Mouse (Mus musculus): ENCODE data around the gene Rrh. TPM values are rescaled to one million over a fixed set of nuclear protein-coding genes. Genes with fewer than 3 reads are reported as not detected.
"Not testable (repeated sequence)": the region's sequence is repeated elsewhere in the genome, so short reads cannot be mapped to it uniquely, and the experiment has no call there.

Gene Rrh
- polyA plus RNA-seq, 1 experiment from 2014 or later = not detected

GRCm38 (mm10) chr3:129782746-129783145, 39.6 kb downstream of the Rrh start:
- no peaks in the 10 kb centered on the region for H3K9me3 ChIP-seq (replicated peaks)
- WGBS = 84% methylated on average over 3 of the region's 3 CpGs

GRCm38 (mm10) chr3:129781435-129781834, 41.0 kb downstream of the Rrh start:
- H3K4me1 ChIP-seq (replicated peaks) = no peaks in the 10 kb centered on the region
- no peak overlapping the region for H3K4me2 ChIP-seq
- no peak overlapping the region for H3K27ac ChIP-seq
- no peaks in the 10 kb centered on the region for H3K9me3 ChIP-seq (replicated peaks)
- 54% methylated on average over 10 of the region's 10 CpGs for WGBS
- H3K4me3 ChIP-seq = no peak overlapping the region
- no peak overlapping the region for H3K9ac ChIP-seq
- ATAC-seq (replicated peaks; ENCODE audit: insufficient number of reproducible peaks, insufficient read depth, low FRiP score, low read depth) = no peak
- no peaks in the 10 kb centered on the region for H3K27me3 ChIP-seq
- H3K36me3 ChIP-seq = no peaks in the 10 kb centered on the region

More at GRCm38 (mm10) chr3:129782746-129783145, 39.6 kb downstream of the Rrh start:
- Histone ChIP-seq H3K27me3 (no peaks in the 10 kb centered on the region), H3K9ac (no peak overlapping the region), H3K4me1 (replicated peaks) (no peaks in the 10 kb centered on the region), H3K36me3 (no peaks in the 10 kb centered on the region), H3K27ac (no peak overlapping the region), H3K4me3 (no peak overlapping the region), H3K4me2 (no peak overlapping the region)
- ATAC-seq (replicated peaks; ENCODE audit: insufficient number of reproducible peaks, insufficient read depth, low FRiP score, low read depth) = no peak

GRCm38 (mm10) chr3:129771210-129771609, 51.2 kb downstream of the Rrh start:
- Histone ChIP-seq H3K9me3 (replicated peaks) (no peaks in the 10 kb centered on the region), H3K36me3 (no peaks in the 10 kb centered on the region), H3K4me2 (no peak overlapping the region), H3K9ac (no peak overlapping the region), H3K27me3 (no peaks in the 10 kb centered on the region), H3K4me1 (replicated peaks) (no peaks in the 10 kb centered on the region), H3K27ac (no peak overlapping the region), H3K4me3 (no peak overlapping the region)
- WGBS = 78% methylated on average over 6 of the region's 6 CpGs
- no peak for ATAC-seq (replicated peaks; ENCODE audit: insufficient number of reproducible peaks, insufficient read depth, low FRiP score, low read depth)

DNA sequence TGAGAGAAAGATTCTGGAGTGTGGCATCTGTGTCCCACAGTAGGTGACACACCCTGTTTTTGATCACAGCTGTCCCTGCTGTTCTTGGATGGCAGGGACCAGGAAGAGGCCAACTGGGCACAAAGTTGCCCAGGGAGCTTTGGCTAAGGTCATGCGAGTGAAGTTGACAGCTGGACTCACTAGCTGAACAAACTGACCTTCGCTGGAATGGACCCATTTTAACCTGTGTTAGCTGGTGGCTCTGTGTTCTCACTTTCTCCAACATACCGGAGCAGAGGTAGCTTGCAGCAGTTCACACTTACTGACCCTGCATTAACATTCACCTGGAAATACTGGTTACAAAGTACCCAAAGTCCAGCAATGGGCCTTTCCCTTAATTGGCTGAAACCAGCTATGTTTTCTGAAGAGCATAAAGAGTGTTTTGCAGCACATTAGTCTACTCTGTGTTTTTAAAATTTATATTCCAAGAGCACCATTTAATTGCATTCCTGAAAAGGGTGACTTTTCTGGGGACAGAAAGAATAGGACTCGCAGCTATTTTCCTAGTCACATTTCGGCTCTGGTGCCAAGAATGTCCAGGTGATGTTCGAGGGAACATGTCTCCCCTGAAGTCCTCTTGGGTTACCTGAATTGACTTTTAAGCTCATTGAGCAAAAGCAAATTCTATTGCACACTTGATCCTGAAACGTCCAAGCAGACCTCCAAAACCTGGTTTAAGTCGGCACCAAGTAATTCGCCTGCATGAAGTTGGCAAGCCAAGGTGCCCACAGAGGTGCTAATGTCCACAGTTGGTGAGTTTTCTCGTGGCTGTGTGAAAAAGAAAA, 55.2 kb downstream of the Rrh start:
- Histone ChIP-seq H3K27ac (no peak overlapping the region), H3K36me3 (no peaks in the 10 kb centered on the region), H3K4me1 (replicated peaks) (no peaks in the 10 kb centered on the region), H3K4me2 (no peak overlapping the region), H3K4me3 (no peak overlapping the region), H3K27me3 (no peaks in the 10 kb centered on the region), H3K9me3 (replicated peaks) (no peaks in the 10 kb centered on the region), H3K9ac (no peak overlapping the region)
- ATAC-seq (replicated peaks; ENCODE audit: insufficient number of reproducible peaks, insufficient read depth, low FRiP score, low read depth) = no peak
- WGBS = 82% methylated on average over 10 of the region's 10 CpGs

DNA sequence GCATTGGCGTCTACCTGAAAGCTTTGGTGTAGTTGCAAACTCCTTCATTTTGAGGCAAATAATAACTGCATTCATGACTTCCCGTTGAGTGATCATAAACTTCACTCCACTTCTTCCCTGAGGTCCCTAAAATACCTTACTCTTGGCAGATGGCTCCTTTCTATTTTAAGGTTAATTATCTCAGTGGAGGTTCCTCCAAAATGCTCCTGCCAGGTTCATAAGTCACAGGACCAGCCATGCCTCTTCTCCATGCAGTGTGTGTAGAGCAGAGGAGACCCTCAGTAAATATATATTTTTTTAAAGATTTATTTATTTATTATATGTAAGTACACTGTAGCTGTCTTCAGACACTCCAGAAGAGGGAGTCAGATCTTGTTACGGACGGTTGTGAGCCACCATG, 56.3 kb downstream of the Rrh start:
- Histone ChIP-seq H3K4me1 (replicated peaks) (no peaks in the 10 kb centered on the region), H3K9me3 (replicated peaks) (no peaks in the 10 kb centered on the region), H3K4me3 (no peak overlapping the region), H3K4me2 (no peak overlapping the region), H3K27me3 (no peaks in the 10 kb centered on the region), H3K9ac (no peak overlapping the region), H3K36me3 (no peaks in the 10 kb centered on the region), H3K27ac (no peak overlapping the region)
- no peak for ATAC-seq (replicated peaks; ENCODE audit: insufficient number of reproducible peaks, insufficient read depth, low FRiP score, low read depth)
- 72% methylated on average over 4 of the region's 4 CpGs for WGBS

DNA sequence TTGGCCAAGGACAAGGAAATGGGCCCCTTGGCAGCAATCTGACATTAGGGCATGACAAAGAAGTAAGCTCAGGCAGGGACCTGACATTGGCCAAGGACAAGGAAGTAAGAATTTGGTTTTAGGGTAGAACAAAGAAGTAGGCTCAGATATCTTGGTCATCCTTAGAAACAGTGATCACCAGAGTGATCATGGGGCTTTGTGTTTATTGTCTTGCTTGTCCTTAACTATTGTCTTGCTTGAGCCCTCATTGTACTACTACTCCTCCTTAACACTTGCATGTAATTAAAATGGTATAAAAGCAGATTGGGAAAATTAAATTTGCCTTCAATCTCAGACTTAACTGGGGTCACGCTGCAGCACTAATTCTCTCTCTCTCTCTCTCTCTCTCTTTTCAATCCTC, 64.8 kb downstream of the Rrh start:
- H3K4me3 ChIP-seq; H3K9me3 ChIP-seq (replicated peaks); ATAC-seq (replicated peaks; ENCODE audit: insufficient number of reproducible peaks, insufficient read depth, low FRiP score, low read depth); H3K4me2 ChIP-seq; H3K9ac ChIP-seq; H3K27me3 ChIP-seq; H3K36me3 ChIP-seq; H3K27ac ChIP-seq: not testable (repeated sequence)
- peaks cover 16% of the 10 kb centered on the region for H3K4me1 ChIP-seq (replicated peaks)
- WGBS = 89% methylated on average over 1 of the region's 1 CpGs

GRCm38 (mm10) chr3:129754650-129755604, 67.5 kb downstream of the Rrh start, which contains the start of gene Egf:
TSS of gene Egf (minus strand) at chr3:129755316.
- WGBS = 9% methylated on average over 20 of the region's 20 CpGs

More at GRCm38 (mm10) chr3:129754650-129755604, 67.5 kb downstream of the Rrh start, which contains the start of gene Egf:
- Histone ChIP-seq H3K4me3 (peak within 1 kb of the TSS; percentile 39), H3K4me2 (peak within 1 kb of the TSS; percentile 62), H3K9me3 (replicated peaks) (peaks cover 6% of the 10 kb centered on the region; the same call in 1 of the 2 replicates), H3K27me3 (no peaks in the 10 kb centered on the region), H3K9ac (0 out of 2 replicates have a peak within 1 kb of the TSS, but pooled peaks have one; percentile 11), H3K27ac (peak within 1 kb of the TSS; percentile 51), H3K4me1 (replicated peaks) (peaks cover 16% of the 10 kb centered on the region), H3K36me3 (no peaks in the 10 kb centered on the region)
- ATAC-seq (replicated peaks; ENCODE audit: insufficient number of reproducible peaks, insufficient read depth, low FRiP score, low read depth) = peak; percentile 67; the same call in 1 of the 2 replicates

Other genes starting within 250 kb of the Rrh start
- gene Egf, start 67.3 kb downstream of the Rrh start, polyA plus RNA-seq (2015; fragmentation: Nextera tagmentation; extraction: Ambion mirVana) = 2.3 TPM in 2 replicates
- not detected in 2 replicates for gene Lrit3, start 18.6 kb downstream of the Rrh start, polyA plus RNA-seq (2015; fragmentation: Nextera tagmentation; extraction: Ambion mirVana)
- 37.0 and 42.1 TPM in 2 replicates for gene Gar1, start 8.8 kb upstream of the Rrh start, polyA plus RNA-seq (2015; fragmentation: Nextera tagmentation; extraction: Ambion mirVana)
- 2.2 and 3.7 TPM in 2 replicates for gene Cfi, start 13.3 kb upstream of the Rrh start, polyA plus RNA-seq (2015; fragmentation: Nextera tagmentation; extraction: Ambion mirVana)
- gene Pla2g12a, start 56.0 kb upstream of the Rrh start, polyA plus RNA-seq (2015; fragmentation: Nextera tagmentation; extraction: Ambion mirVana) = 53.2 and 58.0 TPM in 2 replicates
- 58.7 and 62.6 TPM in 2 replicates for gene Casp6, start 78.8 kb upstream of the Rrh start, polyA plus RNA-seq (2015; fragmentation: Nextera tagmentation; extraction: Ambion mirVana)
- 4.4 and 9.4 TPM in 2 replicates for gene Mcub, start 147.6 kb upstream of the Rrh start, polyA plus RNA-seq (2015; fragmentation: Nextera tagmentation; extraction: Ambion mirVana)
- gene Sec24b, start 239.0 kb upstream of the Rrh start, polyA plus RNA-seq (2015; fragmentation: Nextera tagmentation; extraction: Ambion mirVana) = 19.3 and 28.9 TPM in 2 replicates

Data from heart, embryonic 15.5 days (tissue).